Mouse (Mus musculus): ENCODE measurements around the gene Agbl4.

- TF ChIP-seq GATA1 (IDR thresholded peaks at IDR 0.05; ENCODE audit: borderline replicate concordance, low read length), result no peak
- no peak for TF ChIP-seq FLI1 (IDR thresholded peaks at IDR 0.05; ENCODE audit: low read length)
Observed at GRCm38 (mm10) chr4:111400676-111401075, 1003.2 kb downstream of the Agbl4 start.

Data from megakaryocyte, embryonic 14.5 days (primary cell).